Mouse (Mus musculus) cortical plate, adult 2 months (tissue): ENCODE data around the gene Adcy10.

Experiments
- CTCF ChIP-seq: fragments of 200-500 bp; IDR thresholded peaks from 2 replicates; pipeline ENCODE4 v1.5.1; 2011; ENCODE audit warnings: mild to moderate bottlenecking, control low read depth, low read length; ENCODE audit not compliant: insufficient read depth; ENCODE audit errors: extremely low read depth
- POLR2A ChIP-seq: fragments of 200-500 bp; IDR thresholded peaks from 2 replicates; pipeline ENCODE4 v1.6.1; 2011; ENCODE audit warnings: mild to moderate bottlenecking, low read length, control low read depth; ENCODE audit not compliant: insufficient read depth; ENCODE audit errors: extremely low read depth

DNA sequence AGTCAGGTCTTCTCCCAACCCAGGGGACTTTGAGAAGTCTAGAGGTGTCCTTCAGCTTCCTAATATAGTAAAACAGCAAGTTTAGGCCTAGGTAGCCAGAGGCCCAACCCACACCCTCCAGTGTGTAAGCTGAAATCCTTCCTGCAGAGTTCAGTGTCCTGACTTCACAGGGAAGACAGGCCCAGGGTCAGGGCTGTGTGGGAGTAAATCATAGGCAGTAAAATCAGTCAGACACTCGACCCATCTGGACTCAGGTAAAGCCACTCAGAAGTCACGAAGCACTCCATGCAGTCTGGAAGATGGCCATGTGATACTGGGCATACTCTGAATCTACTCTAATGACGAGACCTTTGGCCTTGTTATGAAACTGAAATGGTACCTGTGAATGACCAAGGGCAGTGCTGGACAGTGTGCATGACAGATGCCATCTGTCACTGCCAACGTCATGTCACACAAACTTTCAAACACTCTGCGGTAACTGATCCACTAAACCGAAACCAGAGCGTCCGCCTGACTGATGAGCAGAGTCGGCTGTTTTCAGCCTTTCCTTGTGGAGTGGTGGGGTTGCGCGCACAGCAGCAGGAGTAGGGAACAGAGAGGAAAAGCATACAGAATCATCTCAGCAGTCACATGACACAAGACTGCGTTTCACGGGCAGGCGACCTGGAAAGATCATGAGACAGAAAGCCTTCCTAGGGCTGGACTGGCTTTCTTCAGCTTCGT is 109.9 kb downstream of the Adcy10 start:
- no peak for TF ChIP-seq CTCF
- TF ChIP-seq POLR2A, result no peak
